11 mouse cellular contexts compared by ENCODE assay signal in genomic region chr4:115060753-115061152, GRCm38 (mm10). TPM values are rescaled to one million over a fixed set of nuclear protein-coding genes. Genes with fewer than 3 reads are reported as not detected.
DNase-seq lines count a peak whose midpoint lies in the region; ATAC-seq and TF ChIP-seq lines count a peak whose summit lies in the region.
"Had no signal": no experiment of that assay in that cellular context is flagged by ENCODE, and none has a peak within 500 bp of the region (broad histone marks: within the 10 kb centered on the region; RNA-seq: fewer than 3 reads in every experiment).

No protein-coding gene starts in this region.

- H3K4me2 ChIP-seq in heart, postnatal 0 days (ENCODE audit: low read depth, low read length) = peak overlapping the region; percentile 52
- H3K4me2 ChIP-seq in stomach, embryonic 15.5 days = no peak overlapping the region; the same call in 1 of the 2 replicates
- no peak overlapping the region for H3K4me2 ChIP-seq in stomach, postnatal 0 days (replicated peaks; ENCODE audit: low read depth)
- H3K4me2 ChIP-seq in limb, embryonic 13.5 days (replicated peaks) = 0 out of 2 replicates have a peak overlapping the region, but pooled peaks have one; percentile 12
- H3K4me2 ChIP-seq in stomach, embryonic 16.5 days (ENCODE audit: low read depth, low read length) = peak overlapping the region; percentile 19; the same call in 1 of the 2 replicates

- peak overlapping the region; percentile 56 for H3K4me3 ChIP-seq in heart, postnatal 0 days (ENCODE audit: low read depth, low read length)
- H3K4me3 ChIP-seq in stomach, embryonic 15.5 days (replicated peaks) = peak overlapping the region; percentile 21; the same call in 1 of the 2 replicates
- H3K4me3 ChIP-seq in stomach, postnatal 0 days (ENCODE audit: low read depth, low read length) = no peak overlapping the region
- no peak overlapping the region for H3K4me3 ChIP-seq in limb, embryonic 13.5 days
- peak overlapping the region; percentile 25; the same call in 1 of the 2 replicates for H3K4me3 ChIP-seq in stomach, embryonic 16.5 days (replicated peaks; ENCODE audit: low read length)
- H3K4me3 ChIP-seq in layer of hippocampus, adult 2 months = no peak overlapping the region
- H3K4me3 ChIP-seq: intestine, embryonic 15.5 days had no signal

- TF ChIP-seq EP300 in heart, postnatal 0 days (IDR thresholded peaks at IDR 0.05; ENCODE audit: low read depth) = no peak
- no peak for TF ChIP-seq EP300 in stomach, postnatal 0 days (optimal IDR thresholded peaks at IDR 0.05)

- peak overlapping the region; percentile 87; the same call in 1 of the 2 replicates for H3K27ac ChIP-seq in heart, postnatal 0 days (ENCODE audit: low read depth)
- H3K27ac ChIP-seq in stomach, embryonic 15.5 days = no peak overlapping the region
- no peak overlapping the region for H3K27ac ChIP-seq in stomach, postnatal 0 days (replicated peaks)
- H3K27ac ChIP-seq in limb, embryonic 13.5 days = no peak overlapping the region
- H3K27ac ChIP-seq in stomach, embryonic 16.5 days (ENCODE audit: low read length) = no peak overlapping the region
- H3K27ac ChIP-seq in layer of hippocampus, adult 2 months = no peak overlapping the region
- H3K27ac ChIP-seq: embryonic facial prominence, embryonic 12.5 days; intestine, embryonic 15.5 days had no signal

- TF ChIP-seq CTCF in heart, postnatal 0 days (IDR thresholded peaks at IDR 0.05; ENCODE audit: low read depth) = no peak
- TF ChIP-seq CTCF in stomach, postnatal 0 days (IDR thresholded peaks at IDR 0.05; ENCODE audit: low read depth) = no peak
- no peak for TF ChIP-seq CTCF in layer of hippocampus, adult 2 months (conservative IDR thresholded peaks at IDR 0.05)

- ATAC-seq in heart, postnatal 0 days (ENCODE audit: insufficient read depth, low read depth) = no peak
- ATAC-seq in stomach, embryonic 15.5 days (ENCODE audit: insufficient read depth, low FRiP score, low read depth) = no peak
- ATAC-seq in stomach, postnatal 0 days (ENCODE audit: low FRiP score, low TSS enrichment) = no peak
- no peak for ATAC-seq in limb, embryonic 13.5 days (ENCODE audit: low FRiP score, low read depth)
- no peak for ATAC-seq in stomach, embryonic 16.5 days (ENCODE audit: insufficient read depth, low FRiP score)
- ATAC-seq: intestine, embryonic 15.5 days had no signal

- no peaks in the 10 kb centered on the region for H3K36me3 ChIP-seq in heart, postnatal 0 days (replicated peaks; ENCODE audit: control insufficient read depth, insufficient read depth, low read length)
- no peaks in the 10 kb centered on the region for H3K36me3 ChIP-seq in stomach, embryonic 15.5 days
- no peaks in the 10 kb centered on the region for H3K36me3 ChIP-seq in stomach, postnatal 0 days (ENCODE audit: control insufficient read depth, insufficient read depth, low read length)
- H3K36me3 ChIP-seq in limb, embryonic 13.5 days = no peaks in the 10 kb centered on the region
- no peaks in the 10 kb centered on the region for H3K36me3 ChIP-seq in stomach, embryonic 16.5 days (ENCODE audit: control insufficient read depth, insufficient read depth, low read length)
- H3K36me3 ChIP-seq: embryonic facial prominence, embryonic 12.5 days; intestine, embryonic 15.5 days had no signal

- 21% methylated on average over 3 of the region's 3 CpGs for WGBS in heart, postnatal 0 days
- 21% methylated on average over 3 of the region's 3 CpGs for whole genome bisulfite sequencing in stomach, embryonic 15.5 days
- 23% methylated on average over 3 of the region's 3 CpGs for WGBS in stomach, postnatal 0 days
- WGBS in limb, embryonic 13.5 days = 13% methylated on average over 3 of the region's 3 CpGs
- 30% methylated on average over 3 of the region's 3 CpGs for WGBS in stomach, embryonic 16.5 days

- DNase-seq in heart, postnatal 0 days (ENCODE audit: low spot score) = no peak
- no peak for DNase-seq in heart, adult 8-10 months (ENCODE audit: low spot score)
- no peak for DNase-seq in stomach, postnatal 0 days (ENCODE audit: low spot score)
- DNase-seq in layer of hippocampus, adult 2 months (ENCODE audit: low spot score in 2 of 2) = no peak
- DNase-seq in spleen, adult 12 weeks (ENCODE audit: low spot score) = no peak
- DNase-seq: adrenal gland, adult 8-10 months had no signal

- peaks cover 6% of the 10 kb centered on the region; the same call in 1 of the 2 replicates for H3K4me1 ChIP-seq in heart, postnatal 0 days (ENCODE audit: control insufficient read depth, insufficient read depth)
- peaks cover 30% of the 10 kb centered on the region for H3K4me1 ChIP-seq in stomach, embryonic 15.5 days
- peaks cover 3% of the 10 kb centered on the region; the same call in 1 of the 2 replicates for H3K4me1 ChIP-seq in stomach, postnatal 0 days (replicated peaks; ENCODE audit: control insufficient read depth, insufficient read depth)
- peaks cover 21% of the 10 kb centered on the region for H3K4me1 ChIP-seq in limb, embryonic 13.5 days
- peaks cover 21% of the 10 kb centered on the region for H3K4me1 ChIP-seq in stomach, embryonic 16.5 days (ENCODE audit: control insufficient read depth, insufficient read depth, low read length)

- peaks cover 93% of the 10 kb centered on the region for H3K27me3 ChIP-seq in heart, postnatal 0 days (ENCODE audit: control insufficient read depth, insufficient read depth, low read length)
- H3K27me3 ChIP-seq in stomach, embryonic 15.5 days (replicated peaks) = peaks cover 78% of the 10 kb centered on the region
- H3K27me3 ChIP-seq in stomach, postnatal 0 days (ENCODE audit: control insufficient read depth, insufficient read depth, low read length) = peaks cover 27% of the 10 kb centered on the region
- H3K27me3 ChIP-seq in limb, embryonic 13.5 days = peaks cover 100% of the 10 kb centered on the region
- H3K27me3 ChIP-seq in stomach, embryonic 16.5 days (ENCODE audit: control insufficient read depth, insufficient read depth, low read length) = peaks cover 93% of the 10 kb centered on the region

- H3K9me3 ChIP-seq in heart, postnatal 0 days (replicated peaks; ENCODE audit: control insufficient read depth, low read length) = no peaks in the 10 kb centered on the region
- H3K9me3 ChIP-seq in stomach, embryonic 15.5 days = no peaks in the 10 kb centered on the region
- H3K9me3 ChIP-seq in stomach, postnatal 0 days (ENCODE audit: control insufficient read depth, low read length) = no peaks in the 10 kb centered on the region
- no peaks in the 10 kb centered on the region for H3K9me3 ChIP-seq in limb, embryonic 13.5 days
- H3K9me3 ChIP-seq in stomach, embryonic 16.5 days (replicated peaks; ENCODE audit: control insufficient read depth, low read length) = no peaks in the 10 kb centered on the region
- H3K9me3 ChIP-seq: embryonic facial prominence, embryonic 12.5 days; intestine, embryonic 15.5 days had no signal

- no peak overlapping the region for H3K9ac ChIP-seq in heart, postnatal 0 days (replicated peaks; ENCODE audit: low read depth, low read length)
- no peak overlapping the region for H3K9ac ChIP-seq in stomach, embryonic 15.5 days
- no peak overlapping the region for H3K9ac ChIP-seq in stomach, postnatal 0 days (ENCODE audit: low read length)
- no peak overlapping the region for H3K9ac ChIP-seq in limb, embryonic 13.5 days
- H3K9ac ChIP-seq in stomach, embryonic 16.5 days (ENCODE audit: low read length) = no peak overlapping the region
- H3K9ac ChIP-seq: embryonic facial prominence, embryonic 12.5 days; intestine, embryonic 15.5 days had no signal

RNA-seq across cellular contexts. Expression of gene Tal1, which starts 4.5 kb away (rescaled TPM):
- total RNA-seq in heart, postnatal 0 days (2014; rRNA removed; ENCODE audit: low replicate concordance) = 10.1 and 10.7 TPM in 2 replicates
- 0.78 and 0.80 TPM in 2 replicates for polyA plus RNA-seq in heart, postnatal 0 days (2015; fragmentation: Nextera tagmentation; extraction: Ambion mirVana)
- total RNA-seq in heart, adult 8-10 months (2022) = 1 to 10 TPM; 2.5 to 3.6 (median 2.9) TPM
- polyA plus RNA-seq in stomach, embryonic 15.5 days (2015; fragmentation: Nextera tagmentation; extraction: Ambion mirVana) = 1.6 and 2.9 TPM in 2 replicates
- polyA plus RNA-seq in stomach, postnatal 0 days (2015; fragmentation: Nextera tagmentation; extraction: Ambion mirVana) = 0.16 and 0.19 TPM in 2 replicates
- polyA plus RNA-seq in limb, embryonic 13.5 days (2015; fragmentation: Nextera tagmentation; extraction: Ambion mirVana) = 1.3 and 1.6 TPM in 2 replicates
- 0.59 and 1.1 TPM in 2 replicates for polyA plus RNA-seq in stomach, embryonic 16.5 days (2015; fragmentation: Nextera tagmentation; extraction: Ambion mirVana)
- 1 to 10 TPM in 1 of 2 experiments, under 1 TPM in 1; 0.86 to 1.0 TPM for total RNA-seq in layer of hippocampus, adult 2 months (2021)

RNA-seq across cellular contexts. Expression of gene Pdzk1ip1, which starts 27.8 kb away (rescaled TPM):
- 0.97 and 4.2 TPM in 2 replicates for total RNA-seq in heart, postnatal 0 days (2014; rRNA removed; ENCODE audit: low replicate concordance)
- polyA plus RNA-seq in heart, postnatal 0 days (2015; fragmentation: Nextera tagmentation; extraction: Ambion mirVana) = 0.90 and 1.0 TPM in 2 replicates
- under 1 TPM in 2 of 4 experiments, not detected in 2; 0.71 to 0.86 TPM for total RNA-seq in heart, adult 8-10 months (2022)
- 82.4 and 96.6 TPM in 2 replicates for polyA plus RNA-seq in stomach, embryonic 15.5 days (2015; fragmentation: Nextera tagmentation; extraction: Ambion mirVana)
- 255 and 279 TPM in 2 replicates for polyA plus RNA-seq in stomach, postnatal 0 days (2015; fragmentation: Nextera tagmentation; extraction: Ambion mirVana)
- 6.9 and 8.6 TPM in 2 replicates for polyA plus RNA-seq in limb, embryonic 13.5 days (2015; fragmentation: Nextera tagmentation; extraction: Ambion mirVana)
- polyA plus RNA-seq in stomach, embryonic 16.5 days (2015; fragmentation: Nextera tagmentation; extraction: Ambion mirVana) = 130 and 180 TPM in 2 replicates
- total RNA-seq in layer of hippocampus, adult 2 months (2021) = under 1 TPM in 1 of 2 experiments, not detected in 1; 0.96 TPM

Comparison
In these comparisons a context has a peak if more than half of its experiments do, and no peak if none do; other contexts are left out.
1. H3K4me2 ChIP-seq: peak in heart, postnatal 0 days (single experiment), limb, embryonic 13.5 days (single experiment) and stomach, embryonic 16.5 days (single experiment); none in stomach, embryonic 15.5 days (single experiment) and stomach, postnatal 0 days (single experiment).
2. H3K4me3 ChIP-seq: peak in heart, postnatal 0 days (single experiment), stomach, embryonic 15.5 days (single experiment) and stomach, embryonic 16.5 days (single experiment); none in stomach, postnatal 0 days (single experiment), limb, embryonic 13.5 days (single experiment) and layer of hippocampus, adult 2 months (single experiment).